Comparison of ENCODE assay signal across 8 mouse cellular contexts in the genomic region with DNA sequence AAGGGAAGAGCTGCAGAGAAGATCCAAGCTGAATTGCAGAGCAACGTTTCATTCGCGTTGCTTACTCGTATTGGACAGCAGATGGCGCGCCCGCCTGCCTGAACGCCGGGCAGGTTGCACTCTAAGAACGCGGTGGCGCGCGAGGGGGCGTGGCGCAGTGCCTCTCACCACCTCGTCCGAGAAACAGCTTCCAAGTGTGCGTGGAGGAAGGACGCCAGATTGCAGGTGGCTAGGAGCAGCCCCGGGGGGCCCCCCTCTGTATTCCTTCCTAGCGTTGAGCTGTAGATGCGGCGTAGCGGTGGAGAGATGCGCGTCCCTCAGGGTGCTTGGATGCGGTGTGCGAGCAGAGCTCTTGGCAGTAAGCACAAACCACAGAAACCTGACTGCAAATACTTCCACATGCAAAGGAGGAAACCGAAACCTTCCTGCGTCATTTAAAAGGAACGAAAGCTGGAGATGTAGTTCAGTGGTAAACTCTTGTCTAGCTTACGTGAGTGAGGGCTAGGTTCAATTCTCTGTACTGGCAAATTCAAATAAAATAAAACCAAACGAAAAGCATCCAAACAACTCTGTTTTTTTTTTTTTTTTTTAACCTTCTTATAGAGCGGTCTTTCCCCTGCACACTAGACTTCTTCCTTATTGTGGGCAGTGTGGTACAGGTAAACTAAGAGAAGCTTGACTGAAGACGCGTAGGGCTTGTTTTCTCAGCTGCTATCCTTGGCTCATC. TPM values are rescaled to one million over a fixed set of nuclear protein-coding genes. Genes with fewer than 3 reads are reported as not detected.
DNase-seq lines count a peak whose midpoint lies in the region; ATAC-seq and TF ChIP-seq lines count a peak whose summit lies in the region.

No protein-coding gene starts in this region.

- no peak for TF ChIP-seq POLR2A in ES-Bruce4 (IDR thresholded peaks at IDR 0.05; ENCODE audit: insufficient read depth, low read length)

- H3K36me3 ChIP-seq in ES-Bruce4 (ENCODE audit: control insufficient read depth, insufficient read depth, low read length, poor library complexity, severe bottlenecking), result no peaks in the 10 kb centered on the region
- no peaks in the 10 kb centered on the region for H3K36me3 ChIP-seq in forebrain, embryonic 12.5 days (replicated peaks)
- H3K36me3 ChIP-seq in heart, postnatal 0 days (replicated peaks; ENCODE audit: control insufficient read depth, insufficient read depth, low read length), result no peaks in the 10 kb centered on the region
- H3K36me3 ChIP-seq in liver, embryonic 15.5 days (replicated peaks), result no peaks in the 10 kb centered on the region
- no peaks in the 10 kb centered on the region for H3K36me3 ChIP-seq in neural tube, embryonic 12.5 days

- peak; percentile 42 for DNase-seq in c-Kit-positive CD71-positive TER-119-positive erythroid progenitor cells, embryonic 14.5 days (ENCODE audit: low spot score)
- peak; percentile 86 for DNase-seq in heart, postnatal 0 days (ENCODE audit: low spot score)
- DNase-seq in kidney, postnatal 4 days, result peak; percentile 86 to 90
- DNase-seq in telencephalon, adult 2 months (ENCODE audit: low read depth, low spot score), result peak; percentile 44

- H3K27me3 ChIP-seq in ES-Bruce4 (ENCODE audit: control insufficient read depth, insufficient read depth, low read length, poor library complexity, severe bottlenecking), result 0 out of 2 replicates have a peak, but pooled peaks cover 2% of the 10 kb centered on the region
- H3K27me3 ChIP-seq in forebrain, embryonic 12.5 days, result peaks cover 39% of the 10 kb centered on the region
- no peaks in the 10 kb centered on the region for H3K27me3 ChIP-seq in heart, postnatal 0 days (ENCODE audit: control insufficient read depth, insufficient read depth, low read length)
- peaks cover 35% of the 10 kb centered on the region for H3K27me3 ChIP-seq in liver, embryonic 15.5 days
- H3K27me3 ChIP-seq in neural tube, embryonic 12.5 days (replicated peaks), result no peaks in the 10 kb centered on the region

- ATAC-seq in forebrain, embryonic 12.5 days (ENCODE audit: low FRiP score), result peak; percentile 81
- ATAC-seq in heart, postnatal 0 days (ENCODE audit: insufficient read depth, low read depth), result peak; percentile 80
- no peak for ATAC-seq in liver, embryonic 15.5 days (ENCODE audit: insufficient read depth)
- ATAC-seq in neural tube, embryonic 12.5 days (ENCODE audit: low FRiP score, low read depth), result peak; percentile 80

- TF ChIP-seq EP300 in ES-Bruce4 (IDR thresholded peaks at IDR 0.05; ENCODE audit: insufficient read depth, low read depth, low read length), result no peak
- no peak for TF ChIP-seq EP300 in heart, postnatal 0 days (IDR thresholded peaks at IDR 0.05; ENCODE audit: low read depth)

- peak; percentile 81 for TF ChIP-seq CTCF in ES-Bruce4 (IDR thresholded peaks at IDR 0.05; ENCODE audit: low read depth, low read length)
- peak; percentile 93 for TF ChIP-seq CTCF in heart, postnatal 0 days (IDR thresholded peaks at IDR 0.05; ENCODE audit: low read depth)

- peak overlapping the region; percentile 44 for H3K4me3 ChIP-seq in ES-Bruce4 (ENCODE audit: low read depth, low read length)
- H3K4me3 ChIP-seq in forebrain, embryonic 12.5 days (replicated peaks), result peak overlapping the region; percentile 47
- peak overlapping the region; percentile 45 for H3K4me3 ChIP-seq in heart, postnatal 0 days (ENCODE audit: low read depth, low read length)
- peak overlapping the region; percentile 52 for H3K4me3 ChIP-seq in liver, embryonic 15.5 days (replicated peaks)
- peak overlapping the region; percentile 41 for H3K4me3 ChIP-seq in neural tube, embryonic 12.5 days

- no peak overlapping the region for H3K9ac ChIP-seq in ES-Bruce4 (ENCODE audit: low read depth, poor library complexity, severe bottlenecking)
- peak overlapping the region; percentile 33; the same call in 1 of the 2 replicates for H3K9ac ChIP-seq in forebrain, embryonic 12.5 days
- H3K9ac ChIP-seq in heart, postnatal 0 days (replicated peaks; ENCODE audit: low read depth, low read length), result no peak overlapping the region
- H3K9ac ChIP-seq in liver, embryonic 15.5 days, result no peak overlapping the region
- peak overlapping the region; percentile 49; the same call in 1 of the 2 replicates for H3K9ac ChIP-seq in neural tube, embryonic 12.5 days

- peak overlapping the region; percentile 80 for H3K4me2 ChIP-seq in forebrain, embryonic 12.5 days
- H3K4me2 ChIP-seq in heart, postnatal 0 days (ENCODE audit: low read depth, low read length), result peak overlapping the region; percentile 61
- H3K4me2 ChIP-seq in liver, embryonic 15.5 days, result peak overlapping the region; percentile 66
- peak overlapping the region; percentile 81 for H3K4me2 ChIP-seq in neural tube, embryonic 12.5 days (replicated peaks)

- H3K27ac ChIP-seq in ES-Bruce4 (ENCODE audit: insufficient read depth, low read length), result no peak overlapping the region
- no peak overlapping the region for H3K27ac ChIP-seq in forebrain, embryonic 12.5 days
- H3K27ac ChIP-seq in heart, postnatal 0 days (ENCODE audit: low read depth), result no peak overlapping the region
- H3K27ac ChIP-seq in liver, embryonic 15.5 days (replicated peaks), result no peak overlapping the region
- no peak overlapping the region for H3K27ac ChIP-seq in neural tube, embryonic 12.5 days

- no peaks in the 10 kb centered on the region for H3K4me1 ChIP-seq in ES-Bruce4 (ENCODE audit: control insufficient read depth, insufficient read depth, low read length)
- H3K4me1 ChIP-seq in forebrain, embryonic 12.5 days, result 0 out of 2 replicates have a peak, but pooled peaks cover 3% of the 10 kb centered on the region
- H3K4me1 ChIP-seq in heart, postnatal 0 days (ENCODE audit: control insufficient read depth, insufficient read depth), result no peaks in the 10 kb centered on the region
- H3K4me1 ChIP-seq in liver, embryonic 15.5 days (replicated peaks), result no peaks in the 10 kb centered on the region
- no peaks in the 10 kb centered on the region for H3K4me1 ChIP-seq in neural tube, embryonic 12.5 days

- WGBS in forebrain, embryonic 12.5 days, result 6% methylated on average over 37 of the region's 37 CpGs
- 6% methylated on average over 37 of the region's 37 CpGs for WGBS in heart, postnatal 0 days
- 5% methylated on average over 37 of the region's 37 CpGs for WGBS in liver, embryonic 15.5 days (ENCODE audit: insufficient replicate concordance)
- 6% methylated on average over 37 of the region's 37 CpGs for WGBS in neural tube, embryonic 12.5 days

- H3K9me3 ChIP-seq in ES-Bruce4 (replicated peaks; ENCODE audit: control insufficient read depth, insufficient read depth, low read length, poor library complexity, severe bottlenecking), result no peaks in the 10 kb centered on the region
- H3K9me3 ChIP-seq in forebrain, embryonic 12.5 days, result no peaks in the 10 kb centered on the region
- H3K9me3 ChIP-seq in heart, postnatal 0 days (replicated peaks; ENCODE audit: control insufficient read depth, low read length), result no peaks in the 10 kb centered on the region
- H3K9me3 ChIP-seq in liver, embryonic 15.5 days (replicated peaks), result no peaks in the 10 kb centered on the region
- H3K9me3 ChIP-seq in neural tube, embryonic 12.5 days, result no peaks in the 10 kb centered on the region

RNA-seq across cellular contexts. Expression of a gene that starts 19.3 kb away (rescaled TPM):
- 48.7 and 50.9 TPM in 2 replicates for polyA plus RNA-seq in ES-Bruce4 (2011; ENCODE audit: insufficient read depth, insufficient read length, low read depth, missing spikeins)
- 77.5 and 83.9 TPM in 2 replicates for polyA plus RNA-seq in forebrain, embryonic 12.5 days (2016; fragmentation: Nextera tagmentation; extraction: Ambion mirVana)
- total RNA-seq in heart, postnatal 0 days (2014; rRNA removed; ENCODE audit: low replicate concordance), result 16.4 and 30.5 TPM in 2 replicates
- polyA plus RNA-seq in heart, postnatal 0 days (2015; fragmentation: Nextera tagmentation; extraction: Ambion mirVana), result 66.8 and 68.7 TPM in 2 replicates
- 24.6 and 29.5 TPM in 2 replicates for polyA plus RNA-seq in liver, embryonic 15.5 days (2015; fragmentation: Nextera tagmentation; extraction: Ambion mirVana)
- 80.7 and 92.9 TPM in 2 replicates for polyA plus RNA-seq in neural tube, embryonic 12.5 days (2016; fragmentation: Nextera tagmentation; extraction: Ambion mirVana)

Comparison
In these comparisons a context has a peak if more than half of its experiments do, and no peak if none do; other contexts are left out.
1. H3K9ac ChIP-seq: peak in forebrain, embryonic 12.5 days (single experiment) and neural tube, embryonic 12.5 days (single experiment); none in ES-Bruce4 (single experiment), heart, postnatal 0 days (single experiment) and liver, embryonic 15.5 days (single experiment).
2. Peak in every context shown above with its lines, with median percentiles within 50 percentile points of each other: H3K4me3 ChIP-seq, DNase-seq and H3K4me2 ChIP-seq.